Mouse (Mus musculus) liver, postnatal 0 days (tissue): ENCODE results near the gene Tspan6. TPM values are rescaled to one million over a fixed set of nuclear protein-coding genes. Genes with fewer than 3 reads are reported as not detected.

ENCODE experiments used
- ATAC-seq: fragments of 200-750 bp; cut with Nextera tagmentation; 2 replicates; pipeline ENCODE4 v1.8.0; 2017; ENCODE audit warnings: mild to moderate bottlenecking, moderate library complexity
- DNase-seq: peaks from one replicate; pipeline ENCODE4 v3.0.0-alpha.2; 2016
- H3K27ac ChIP-seq: fragments of 300-500 bp; sonication (generic); 2 replicates; pipeline ENCODE4 v1.5.1; 2014; ENCODE audit warnings: antibody characterized with exemption, moderate library complexity, mild to moderate bottlenecking, low read depth
- H3K27me3 ChIP-seq: fragments of 300-500 bp; sonication (generic); 2 replicates; pipeline ENCODE4 v1.6.1; 2014; ENCODE audit warnings: low read length, control low read depth, mixed read lengths; ENCODE audit not compliant: insufficient read depth
- H3K36me3 ChIP-seq: fragments of 300-500 bp; sonication (generic); replicated peaks from 2 replicates; pipeline ENCODE4 v1.6.1; 2014; ENCODE audit warnings: mild to moderate bottlenecking, control low read depth, low read length, moderate library complexity, mixed read lengths; ENCODE audit not compliant: insufficient read depth
- H3K4me1 ChIP-seq: fragments of 300-500 bp; sonication (generic); 2 replicates; pipeline ENCODE4 v1.6.1; 2014; ENCODE audit warnings: antibody characterized with exemption, mild to moderate bottlenecking, control low read depth; ENCODE audit not compliant: insufficient read depth
- H3K4me2 ChIP-seq: fragments of 300-500 bp; sonication (generic); 2 replicates; pipeline ENCODE4 v1.6.1; 2014; ENCODE audit warnings: low read depth, mild to moderate bottlenecking, low read length, moderate library complexity, mixed read lengths
- H3K4me3 ChIP-seq: fragments of 300-500 bp; sonication (generic); 2 replicates; pipeline ENCODE4 v1.5.1; 2014; ENCODE audit warnings: low read depth, low read length
- H3K9ac ChIP-seq: fragments of 300-500 bp; sonication (generic); replicated peaks from 2 replicates; pipeline ENCODE4 v1.6.1; 2014; ENCODE audit warnings: mild to moderate bottlenecking, moderate library complexity
- H3K9me3 ChIP-seq: fragments of 300-500 bp; sonication (generic); 2 replicates; pipeline ENCODE4 v1.6.1; 2016; ENCODE audit warnings: mild to moderate bottlenecking, control low read depth, low read length, mixed read lengths
- CTCF ChIP-seq: sonication (generic); IDR thresholded peaks from 2 replicates; pipeline ENCODE4 v1.5.1; 2016; ENCODE audit warnings: antibody characterized with exemption, low read depth
- EP300 ChIP-seq: IDR thresholded peaks from 2 replicates; pipeline ENCODE4 v1.6.1; 2016; ENCODE audit warnings: antibody characterized with exemption, low read depth, mild to moderate bottlenecking
- WGBS: fragments of 180-500 bp; shearing (Covaris S2); extraction: QIAGEN DNeasy Blood & Tissue Kit; methylation state at CpG from one replicate; pipeline ENCODE4 v1.1.7; 2014; ENCODE audit not compliant: insufficient replicate concordance; 5-methylcytosine and 5-hydroxymethylcytosine counted together
- polyA plus RNA-seq: library from polyadenylated mRNA; unstranded; fragments of >200 nt; fragmentation: Nextera tagmentation; extraction: Ambion mirVana; gene quantifications from 2 replicates; pipeline ENCODE4 v1.2.1, GENCODE M21; 2015

Gene Tspan6
- polyA plus RNA-seq, 1 experiment from 2014 or later, result 6.3 TPM

- WGBS, result 54% methylated on average over 4 of the region's 4 CpGs
- H3K4me3 ChIP-seq, result no peak overlapping the region
- no peaks in the 10 kb centered on the region for H3K9me3 ChIP-seq
- ATAC-seq (no peak), DNase-seq (no peak)
- no peaks in the 10 kb centered on the region for H3K27me3 ChIP-seq
- TF ChIP-seq CTCF (no peak), EP300 (no peak)
- H3K4me2 ChIP-seq, result no peak overlapping the region
- H3K36me3 ChIP-seq, result no peaks in the 10 kb centered on the region
- no peak overlapping the region for H3K9ac ChIP-seq
- H3K27ac ChIP-seq, result no peak overlapping the region
- no peaks in the 10 kb centered on the region for H3K4me1 ChIP-seq
Measured at GRCm38 (mm10) chrX:133921187-133921586, 23.0 kb upstream of the Tspan6 start.

GRCm38 (mm10) chrX:133914219-133914618 is 16.0 kb upstream of the Tspan6 start:
- Histone ChIP-seq H3K27me3 (no peaks in the 10 kb centered on the region), H3K36me3 (no peaks in the 10 kb centered on the region), H3K4me2 (no peak overlapping the region), H3K4me1 (no peaks in the 10 kb centered on the region), H3K9ac (no peak overlapping the region), H3K9me3 (no peaks in the 10 kb centered on the region), H3K4me3 (no peak overlapping the region), H3K27ac (no peak overlapping the region)
- no peak for DNase-seq
- no peak for TF ChIP-seq EP300
- TF ChIP-seq CTCF, result no peak
- no peak for ATAC-seq
- WGBS, result 33% methylated on average over 7 of the region's 7 CpGs

DNA sequence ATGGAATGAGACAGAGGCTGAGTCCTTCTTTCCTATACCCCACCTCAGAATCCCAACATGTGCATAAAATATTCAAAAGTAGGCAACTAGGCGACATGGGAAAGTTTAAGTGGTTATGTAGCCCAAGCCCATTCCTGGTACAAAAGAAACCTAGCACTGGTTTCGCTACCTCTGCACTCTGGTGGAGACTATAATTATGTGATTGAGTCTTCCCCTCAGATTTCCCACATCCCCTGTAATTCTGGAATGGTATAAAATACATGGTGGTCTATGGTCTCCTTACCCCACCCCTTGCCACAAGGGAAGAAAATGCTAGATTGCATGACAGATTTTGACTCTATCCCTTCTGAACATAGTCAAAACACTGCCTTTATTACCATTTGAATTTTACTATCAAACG is 14.8 kb upstream of the Tspan6 start:
- no peak for ATAC-seq
- no peaks in the 10 kb centered on the region for H3K4me1 ChIP-seq
- H3K4me2 ChIP-seq, result no peak overlapping the region
- no peak overlapping the region for H3K4me3 ChIP-seq
- no peak overlapping the region for H3K9ac ChIP-seq
- no peaks in the 10 kb centered on the region for H3K27me3 ChIP-seq
- no peaks in the 10 kb centered on the region for H3K36me3 ChIP-seq
- WGBS, result 66% methylated on average over 3 of the region's 3 CpGs
- H3K9me3 ChIP-seq, result no peaks in the 10 kb centered on the region
- TF ChIP-seq CTCF (no peak), EP300 (no peak)
- H3K27ac ChIP-seq, result no peak overlapping the region
- DNase-seq, result no peak

DNA sequence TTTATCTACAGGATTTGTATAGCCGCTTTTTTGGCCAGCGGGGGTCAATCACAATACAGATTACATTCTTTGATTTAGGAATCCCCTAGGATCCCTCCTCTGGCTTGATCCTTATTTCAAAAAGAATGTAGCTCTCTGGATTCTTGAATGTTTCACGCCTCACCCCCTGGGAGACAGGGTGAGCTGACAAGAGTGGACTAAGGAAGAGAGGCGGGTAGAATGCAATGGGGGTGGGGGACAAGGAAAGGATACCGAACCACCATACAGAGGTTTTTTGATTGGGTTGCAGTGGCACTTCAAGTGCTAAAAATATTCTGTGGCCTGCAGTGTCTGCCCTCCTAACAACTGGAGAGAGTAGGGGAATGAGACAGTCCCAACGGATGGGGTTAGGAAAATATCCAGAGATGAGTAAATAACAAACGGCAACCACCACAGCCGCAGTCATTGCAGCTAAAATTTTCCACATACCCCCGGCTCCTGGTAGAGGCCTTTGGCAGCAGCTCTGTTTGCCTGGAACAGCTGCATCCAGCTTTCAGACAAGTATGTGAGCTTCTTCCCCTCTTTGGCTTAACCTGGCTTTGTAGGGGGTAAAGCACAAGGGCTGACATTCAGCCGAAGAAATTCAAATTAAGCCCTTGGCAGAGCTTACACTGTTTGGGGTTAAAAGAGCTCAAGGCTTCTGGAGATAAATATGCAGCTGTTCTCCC is 13.3 kb upstream of the Tspan6 start:
- 53% methylated on average over 10 of the region's 10 CpGs for WGBS

DNA sequence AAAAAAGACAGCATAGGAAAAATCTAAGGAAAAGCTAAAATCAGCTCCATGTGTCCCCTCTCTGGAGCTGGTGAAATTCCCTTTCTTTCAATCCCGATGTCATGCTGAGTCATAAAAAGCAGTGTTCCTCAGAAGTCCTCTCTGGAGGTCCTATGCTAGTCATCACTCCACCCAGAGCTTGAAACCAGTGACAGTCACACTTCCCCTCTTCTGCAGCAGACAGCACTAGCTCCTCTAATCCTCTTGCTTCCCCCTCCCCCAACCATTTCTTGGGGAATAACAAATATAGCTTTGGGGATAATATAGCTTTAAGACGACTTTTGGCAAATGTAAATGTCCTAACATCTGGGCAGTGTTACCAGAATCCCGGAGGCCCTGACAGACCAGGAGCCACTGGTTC is 10.0 kb upstream of the Tspan6 start, which contains the start of gene Srpx2:
TSS of gene Srpx2 (plus strand) at position 166 of the 400 bp plus-strand sequence.
- DNase-seq (no peak), ATAC-seq (no peak)
- TF ChIP-seq EP300 (no peak), CTCF (no peak)
- no peaks in the 10 kb centered on the region for H3K9me3 ChIP-seq
- H3K9ac ChIP-seq, result no peak within 1 kb of the TSS
- no peaks in the 10 kb centered on the region for H3K27me3 ChIP-seq
- H3K27ac ChIP-seq, result no peak within 1 kb of the TSS
- no peak within 1 kb of the TSS for H3K4me2 ChIP-seq
- no peaks in the 10 kb centered on the region for H3K36me3 ChIP-seq
- no peak within 1 kb of the TSS for H3K4me3 ChIP-seq
- H3K4me1 ChIP-seq, result no peaks in the 10 kb centered on the region
- 31% methylated on average over 3 of the region's 3 CpGs for WGBS

More for the DNA sequence above, 13.3 kb upstream of the Tspan6 start:
- Histone ChIP-seq H3K4me1 (no peaks in the 10 kb centered on the region), H3K27me3 (no peaks in the 10 kb centered on the region), H3K4me3 (no peak overlapping the region), H3K9ac (no peak overlapping the region), H3K27ac (no peak overlapping the region), H3K4me2 (no peak overlapping the region), H3K36me3 (no peaks in the 10 kb centered on the region), H3K9me3 (no peaks in the 10 kb centered on the region)
- TF ChIP-seq EP300, result no peak
- TF ChIP-seq CTCF, result no peak
- DNase-seq (no peak), ATAC-seq (no peak)

DNA sequence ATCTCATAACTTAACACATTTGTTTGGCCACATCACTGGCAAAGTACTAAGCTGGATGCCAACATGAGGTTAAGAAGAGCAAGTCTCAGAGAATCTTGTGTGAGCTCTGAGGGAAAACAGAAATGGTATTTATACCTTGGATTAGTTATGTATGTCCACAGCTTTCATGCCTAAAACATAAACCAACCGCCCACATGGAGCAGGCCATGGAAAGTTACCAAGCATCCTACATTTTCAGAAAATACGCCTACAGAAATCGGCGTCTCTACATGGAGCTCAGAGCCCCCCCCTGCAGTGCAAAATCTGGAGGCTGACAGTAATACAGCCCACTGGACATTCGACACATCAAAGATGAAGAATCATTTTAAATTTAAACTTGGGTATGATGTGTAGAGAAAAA is 10.1 kb downstream of the Tspan6 start:
- Histone ChIP-seq H3K27me3 (no peaks in the 10 kb centered on the region), H3K9me3 (no peaks in the 10 kb centered on the region), H3K36me3 (no peaks in the 10 kb centered on the region), H3K4me2 (no peak overlapping the region), H3K4me1 (no peaks in the 10 kb centered on the region), H3K4me3 (no peak overlapping the region), H3K27ac (no peak overlapping the region), H3K9ac (no peak overlapping the region)
- DNase-seq, result no peak
- no peak for TF ChIP-seq EP300
- TF ChIP-seq CTCF, result no peak
- 79% methylated on average over 5 of the region's 5 CpGs for WGBS
- ATAC-seq, result no peak

DNA sequence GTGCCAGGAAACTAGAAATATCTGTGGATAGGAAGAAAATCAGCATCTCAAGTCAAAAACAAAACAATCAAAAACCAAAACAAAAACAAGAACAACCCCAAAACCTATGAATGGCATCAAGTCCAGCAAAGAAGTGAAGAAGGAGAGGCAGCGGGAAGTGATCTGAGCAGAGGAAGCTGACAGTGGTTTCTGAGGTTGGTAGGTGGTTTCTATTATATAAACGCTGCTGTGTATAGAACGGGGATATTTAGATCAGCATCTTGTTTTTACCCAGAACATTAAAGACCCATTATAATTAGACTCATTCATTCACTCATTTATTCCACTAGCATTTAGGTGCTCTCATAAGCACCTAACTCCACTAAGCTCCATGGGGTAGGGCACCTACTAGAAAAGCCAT is 10.9 kb downstream of the Tspan6 start:
- no peak for ATAC-seq
- Histone ChIP-seq H3K4me1 (no peaks in the 10 kb centered on the region), H3K27ac (no peak overlapping the region), H3K4me3 (no peak overlapping the region), H3K4me2 (no peak overlapping the region), H3K27me3 (no peaks in the 10 kb centered on the region), H3K36me3 (no peaks in the 10 kb centered on the region), H3K9ac (no peak overlapping the region), H3K9me3 (no peaks in the 10 kb centered on the region)
- TF ChIP-seq CTCF, result no peak
- TF ChIP-seq EP300, result no peak
- WGBS, result 48% methylated on average over 3 of the region's 3 CpGs
- DNase-seq, result no peak
